In the genomic region with DNA sequence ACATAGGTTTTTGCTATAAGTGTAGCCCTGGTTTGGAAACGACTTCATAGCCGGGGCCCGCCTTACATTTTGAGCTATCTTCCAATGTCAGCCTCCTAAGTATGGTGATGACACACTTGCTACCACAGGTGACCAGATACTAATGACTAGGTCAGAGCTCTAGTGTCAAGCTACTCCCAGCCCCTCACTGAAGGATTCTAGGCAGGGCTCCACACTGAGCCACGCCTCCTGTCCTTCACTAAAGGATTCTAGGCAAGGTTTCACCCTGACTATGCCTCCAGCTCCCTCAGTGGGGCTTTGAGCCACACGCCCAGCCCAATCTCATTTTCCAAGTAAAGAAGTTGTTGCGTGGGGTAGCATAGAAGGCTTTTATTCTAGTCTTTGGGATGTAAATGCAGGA, we compare ENCODE assay signal across 22 mouse cellular contexts. TPM values are rescaled to one million over a fixed set of nuclear protein-coding genes. Genes with fewer than 3 reads are reported as not detected.
DNase-seq lines count a peak whose midpoint lies in the region; ATAC-seq lines count a peak whose summit lies in the region.
"Had no signal": no experiment of that assay in that cellular context is flagged by ENCODE, and none has a peak within 500 bp of the region (broad histone marks: within the 10 kb centered on the region; RNA-seq: fewer than 3 reads in every experiment).

No protein-coding gene starts in this region.

- H3K36me3 ChIP-seq in forebrain, embryonic 10.5 days (replicated peaks), result peaks cover 59% of the 10 kb centered on the region
- peaks cover 30% of the 10 kb centered on the region for H3K36me3 ChIP-seq in forebrain, embryonic 15.5 days
- H3K36me3 ChIP-seq in hindbrain, embryonic 13.5 days, result peaks cover 55% of the 10 kb centered on the region
- peaks cover 57% of the 10 kb centered on the region for H3K36me3 ChIP-seq in hindbrain, embryonic 10.5 days

- peak overlapping the region; percentile 67; the same call in 1 of the 2 replicates for H3K4me3 ChIP-seq in forebrain, embryonic 10.5 days
- H3K4me3 ChIP-seq in forebrain, embryonic 15.5 days, result no peak overlapping the region
- H3K4me3 ChIP-seq in hindbrain, embryonic 13.5 days, result no peak overlapping the region
- no peak overlapping the region for H3K4me3 ChIP-seq in hindbrain, embryonic 10.5 days
- H3K4me3 ChIP-seq: embryonic facial prominence, embryonic 12.5 days; embryonic facial prominence, embryonic 15.5 days; heart, adult 2 months; heart, embryonic 13.5 days had no signal

- no peak for ATAC-seq in forebrain, embryonic 15.5 days (replicated peaks)
- no peak for ATAC-seq in hindbrain, embryonic 13.5 days (ENCODE audit: low FRiP score)
- ATAC-seq: forebrain, embryonic 16.5 days; hindbrain, postnatal 0 days; inflammation-experienced regulatory T-cells, adult 6 months; intestine, embryonic 16.5 days; Patski had no signal

- WGBS in forebrain, embryonic 10.5 days, result 93% methylated on average over 6 of the region's 6 CpGs
- 89% methylated on average over 6 of the region's 6 CpGs for WGBS in forebrain, embryonic 15.5 days
- WGBS in hindbrain, embryonic 13.5 days, result 93% methylated on average over 6 of the region's 6 CpGs
- WGBS in hindbrain, embryonic 10.5 days, result 90% methylated on average over 6 of the region's 6 CpGs

- peaks cover 49% of the 10 kb centered on the region for H3K4me1 ChIP-seq in forebrain, embryonic 10.5 days
- peaks cover 48% of the 10 kb centered on the region for H3K4me1 ChIP-seq in forebrain, embryonic 15.5 days
- H3K4me1 ChIP-seq in hindbrain, embryonic 13.5 days (replicated peaks), result peaks cover 57% of the 10 kb centered on the region
- peaks cover 48% of the 10 kb centered on the region for H3K4me1 ChIP-seq in hindbrain, embryonic 10.5 days (replicated peaks)

- peaks cover 21% of the 10 kb centered on the region for H3K27me3 ChIP-seq in forebrain, embryonic 10.5 days (ENCODE audit: poor library complexity, severe bottlenecking)
- no peaks in the 10 kb centered on the region for H3K27me3 ChIP-seq in forebrain, embryonic 15.5 days
- H3K27me3 ChIP-seq in hindbrain, embryonic 13.5 days, result no peaks in the 10 kb centered on the region
- H3K27me3 ChIP-seq in hindbrain, embryonic 10.5 days (ENCODE audit: insufficient read depth, poor library complexity, severe bottlenecking), result peaks cover 22% of the 10 kb centered on the region
- H3K27me3 ChIP-seq: embryonic facial prominence, embryonic 12.5 days; embryonic facial prominence, embryonic 15.5 days; forebrain, embryonic 12.5 days; Patski had no signal

- H3K9me3 ChIP-seq in forebrain, embryonic 10.5 days, result no peaks in the 10 kb centered on the region
- H3K9me3 ChIP-seq in forebrain, embryonic 15.5 days, result no peaks in the 10 kb centered on the region
- no peaks in the 10 kb centered on the region for H3K9me3 ChIP-seq in hindbrain, embryonic 13.5 days
- no peaks in the 10 kb centered on the region for H3K9me3 ChIP-seq in hindbrain, embryonic 10.5 days
- H3K9me3 ChIP-seq: embryonic facial prominence, embryonic 12.5 days; embryonic facial prominence, embryonic 15.5 days; forebrain, embryonic 12.5 days; heart, embryonic 10.5 days; heart, embryonic 13.5 days had no signal

- H3K4me2 ChIP-seq in forebrain, embryonic 15.5 days (replicated peaks), result no peak overlapping the region
- H3K4me2 ChIP-seq in hindbrain, embryonic 13.5 days, result no peak overlapping the region
- H3K4me2 ChIP-seq: embryonic facial prominence, embryonic 12.5 days; embryonic facial prominence, embryonic 15.5 days; forebrain, embryonic 12.5 days; heart, embryonic 13.5 days had no signal

- no peak overlapping the region for H3K9ac ChIP-seq in forebrain, embryonic 15.5 days (replicated peaks)
- peak overlapping the region; percentile 29; the same call in 1 of the 2 replicates for H3K9ac ChIP-seq in hindbrain, embryonic 13.5 days
- H3K9ac ChIP-seq: embryonic facial prominence, embryonic 12.5 days; embryonic facial prominence, embryonic 15.5 days; forebrain, embryonic 12.5 days; heart, embryonic 13.5 days; hindbrain, embryonic 14.5 days had no signal

- peak; percentile 63 for DNase-seq in adrenal gland, adult 2 months
- no peak for DNase-seq in adrenal gland, adult 18-20 months (ENCODE audit: low spot score in 2 of 2)
- no peak for DNase-seq in forebrain, embryonic 10.5 days (ENCODE audit: extremely low spot score, low spot score)
- DNase-seq in hindbrain, embryonic 10.5 days (ENCODE audit: low spot score), result no peak
- peak; percentile 4 for DNase-seq in urinary bladder, postnatal 10 days (ENCODE audit: low spot score)
- no peak for DNase-seq in urinary bladder, postnatal 36 days (ENCODE audit: low spot score in 2 of 2)
- DNase-seq: gastrocnemius, postnatal 14 days; heart, adult 2 months; kidney, adult 18-20 months had no signal

- no peak overlapping the region for H3K27ac ChIP-seq in forebrain, embryonic 10.5 days
- H3K27ac ChIP-seq in forebrain, embryonic 15.5 days (replicated peaks), result no peak overlapping the region
- no peak overlapping the region for H3K27ac ChIP-seq in hindbrain, embryonic 13.5 days
- no peak overlapping the region for H3K27ac ChIP-seq in hindbrain, embryonic 10.5 days
- H3K27ac ChIP-seq: embryonic facial prominence, embryonic 12.5 days; embryonic facial prominence, embryonic 15.5 days; forebrain, embryonic 12.5 days; heart, adult 2 months; heart, embryonic 10.5 days; heart, embryonic 13.5 days; hindbrain, embryonic 14.5 days; hindbrain, postnatal 0 days had no signal

RNA-seq across cellular contexts. Expression of a gene that starts 2.7 kb away (rescaled TPM):
- 10 to 100 TPM; 52.1 to 64.4 TPM for total RNA-seq in adrenal gland, adult 2 months (2021)
- 220 and 223 TPM in 2 replicates for polyA plus RNA-seq in adrenal gland, adult 2 months (2012; rRNA removed)
- total RNA-seq in adrenal gland, adult 18-20 months (2021), result 10 to 100 TPM; 43.5 to 72.2 TPM
- polyA plus RNA-seq in forebrain, embryonic 10.5 days (2016; fragmentation: Nextera tagmentation; extraction: Ambion mirVana), result 67.6 and 68.2 TPM in 2 replicates
- polyA plus RNA-seq in forebrain, embryonic 15.5 days (2015; fragmentation: Nextera tagmentation; extraction: Ambion mirVana), result 139 and 140 TPM in 2 replicates
- polyA plus RNA-seq in hindbrain, embryonic 13.5 days (2015; fragmentation: Nextera tagmentation; extraction: Ambion mirVana), result 127 and 136 TPM in 2 replicates
- 76.3 and 88.4 TPM in 2 replicates for polyA plus RNA-seq in hindbrain, embryonic 10.5 days (2016; fragmentation: Nextera tagmentation; extraction: Ambion mirVana)

RNA-seq across cellular contexts. Expression of a gene that starts 4.0 kb away (rescaled TPM):
- total RNA-seq in adrenal gland, adult 2 months (2021), result 100 to 1,000 TPM; 130 to 133 TPM
- 230 and 261 TPM in 2 replicates for polyA plus RNA-seq in adrenal gland, adult 2 months (2012; rRNA removed)
- total RNA-seq in adrenal gland, adult 18-20 months (2021), result 100 to 1,000 TPM; 103 to 130 TPM
- 218 and 226 TPM in 2 replicates for polyA plus RNA-seq in forebrain, embryonic 10.5 days (2016; fragmentation: Nextera tagmentation; extraction: Ambion mirVana)
- 189 and 199 TPM in 2 replicates for polyA plus RNA-seq in forebrain, embryonic 15.5 days (2015; fragmentation: Nextera tagmentation; extraction: Ambion mirVana)
- 222 and 230 TPM in 2 replicates for polyA plus RNA-seq in hindbrain, embryonic 13.5 days (2015; fragmentation: Nextera tagmentation; extraction: Ambion mirVana)
- 221 and 249 TPM in 2 replicates for polyA plus RNA-seq in hindbrain, embryonic 10.5 days (2016; fragmentation: Nextera tagmentation; extraction: Ambion mirVana)

RNA-seq across cellular contexts. Expression of a gene that starts 8.3 kb away (rescaled TPM):
- total RNA-seq in adrenal gland, adult 2 months (2021), result 10 to 100 TPM; 54.7 to 76.7 TPM
- polyA plus RNA-seq in adrenal gland, adult 2 months (2012; rRNA removed), result 129 and 149 TPM in 2 replicates
- total RNA-seq in adrenal gland, adult 18-20 months (2021), result 10 to 100 TPM; 63.8 to 67.8 TPM
- 116 and 122 TPM in 2 replicates for polyA plus RNA-seq in forebrain, embryonic 10.5 days (2016; fragmentation: Nextera tagmentation; extraction: Ambion mirVana)
- polyA plus RNA-seq in forebrain, embryonic 15.5 days (2015; fragmentation: Nextera tagmentation; extraction: Ambion mirVana), result 222 and 240 TPM in 2 replicates
- 212 and 214 TPM in 2 replicates for polyA plus RNA-seq in hindbrain, embryonic 13.5 days (2015; fragmentation: Nextera tagmentation; extraction: Ambion mirVana)
- 147 and 169 TPM in 2 replicates for polyA plus RNA-seq in hindbrain, embryonic 10.5 days (2016; fragmentation: Nextera tagmentation; extraction: Ambion mirVana)

RNA-seq across cellular contexts. Expression of a gene that starts 25.0 kb away (rescaled TPM):
- 10 to 100 TPM in 1 of 2 experiments, 1 to 10 TPM in 1; 9.9 to 16.4 TPM for total RNA-seq in adrenal gland, adult 2 months (2021)
- polyA plus RNA-seq in adrenal gland, adult 2 months (2012; rRNA removed), result 44.9 and 54.6 TPM in 2 replicates
- 10 to 100 TPM; 13.6 to 13.9 TPM for total RNA-seq in adrenal gland, adult 18-20 months (2021)
- 1.8 TPM in 2 replicates for polyA plus RNA-seq in forebrain, embryonic 10.5 days (2016; fragmentation: Nextera tagmentation; extraction: Ambion mirVana)
- polyA plus RNA-seq in forebrain, embryonic 15.5 days (2015; fragmentation: Nextera tagmentation; extraction: Ambion mirVana), result 9.4 and 9.8 TPM in 2 replicates
- 6.6 and 7.1 TPM in 2 replicates for polyA plus RNA-seq in hindbrain, embryonic 13.5 days (2015; fragmentation: Nextera tagmentation; extraction: Ambion mirVana)
- 3.3 and 6.8 TPM in 2 replicates for polyA plus RNA-seq in hindbrain, embryonic 10.5 days (2016; fragmentation: Nextera tagmentation; extraction: Ambion mirVana)

RNA-seq across cellular contexts. Expression of a gene that starts 27.2 kb away (rescaled TPM):
- total RNA-seq in adrenal gland, adult 2 months (2021), result 10 to 100 TPM; 15.6 to 26.7 TPM
- polyA plus RNA-seq in adrenal gland, adult 2 months (2012; rRNA removed), result 58.3 and 77.4 TPM in 2 replicates
- total RNA-seq in adrenal gland, adult 18-20 months (2021), result 10 to 100 TPM; 19.0 to 22.8 TPM
- 21.3 and 22.3 TPM in 2 replicates for polyA plus RNA-seq in forebrain, embryonic 10.5 days (2016; fragmentation: Nextera tagmentation; extraction: Ambion mirVana)
- 12.2 and 13.7 TPM in 2 replicates for polyA plus RNA-seq in forebrain, embryonic 15.5 days (2015; fragmentation: Nextera tagmentation; extraction: Ambion mirVana)
- polyA plus RNA-seq in hindbrain, embryonic 13.5 days (2015; fragmentation: Nextera tagmentation; extraction: Ambion mirVana), result 13.7 and 14.3 TPM in 2 replicates
- polyA plus RNA-seq in hindbrain, embryonic 10.5 days (2016; fragmentation: Nextera tagmentation; extraction: Ambion mirVana), result 18.2 and 22.5 TPM in 2 replicates

Comparison
In these comparisons a context has a peak if more than half of its experiments do, and no peak if none do; other contexts are left out.
1. DNase-seq: peak in adrenal gland, adult 2 months (single experiment) and urinary bladder, postnatal 10 days (single experiment); none in adrenal gland, adult 18-20 months (0 of 2), forebrain, embryonic 10.5 days (single experiment), hindbrain, embryonic 10.5 days (single experiment) and urinary bladder, postnatal 36 days (0 of 2).